Mouse (Mus musculus) limb, embryonic 11.5 days (tissue): ENCODE measurements around the gene Duox1. TPM values are rescaled to one million over a fixed set of nuclear protein-coding genes. Genes with fewer than 3 reads are reported as not detected.

Experiments used
- ATAC-seq: fragments of 200-750 bp; cut with Nextera tagmentation; 2 replicates; pipeline ENCODE4 v1.8.0; 2017; ENCODE audit warnings: low read depth; ENCODE audit not compliant: insufficient number of reproducible peaks, low FRiP score, low TSS enrichment
- DNase-seq: peaks from one replicate; pipeline ENCODE4 v3.0.0-alpha.2; 2015; ENCODE audit warnings: low spot score
- H3K27ac ChIP-seq: fragments of 300-500 bp; sonication (generic); replicated peaks from 2 replicates; pipeline ENCODE4 v1.5.1; 2014; ENCODE audit warnings: low read depth, mild to moderate bottlenecking, low read length
- H3K27me3 ChIP-seq: fragments of 300-500 bp; sonication (generic); 2 replicates; pipeline ENCODE4 v1.6.1; 2014; ENCODE audit warnings: mild to moderate bottlenecking, low read length, mixed read lengths; ENCODE audit not compliant: control insufficient read depth, insufficient read depth
- H3K36me3 ChIP-seq: fragments of 300-500 bp; sonication (generic); 2 replicates; pipeline ENCODE4 v1.6.1; 2014; ENCODE audit warnings: mild to moderate bottlenecking, low read length, moderate library complexity, mixed read lengths; ENCODE audit not compliant: control insufficient read depth, insufficient read depth
- H3K4me1 ChIP-seq: fragments of 300-500 bp; sonication (generic); 2 replicates; pipeline ENCODE4 v1.6.1; 2014; ENCODE audit warnings: low read length, mixed read lengths; ENCODE audit not compliant: control insufficient read depth, insufficient read depth
- H3K4me2 ChIP-seq: fragments of 300-500 bp; sonication (generic); 2 replicates; pipeline ENCODE4 v1.6.1; 2014; ENCODE audit warnings: low read depth, mild to moderate bottlenecking, moderate library complexity; ENCODE audit not compliant: severe bottlenecking
- H3K4me3 ChIP-seq: fragments of 300-500 bp; sonication (generic); 2 replicates; pipeline ENCODE4 v1.5.1; 2014; ENCODE audit warnings: low read depth, low read length
- H3K9ac ChIP-seq: fragments of 300-500 bp; sonication (generic); 2 replicates; pipeline ENCODE4 v1.6.1; 2014; ENCODE audit warnings: mild to moderate bottlenecking, low read length
- H3K9me3 ChIP-seq: fragments of 300-500 bp; sonication (generic); 2 replicates; pipeline ENCODE4 v1.6.1; 2016; ENCODE audit warnings: low read length; ENCODE audit not compliant: control insufficient read depth
- WGBS: fragments of 180-500 bp; shearing (Covaris S2); extraction: QIAGEN DNeasy Blood & Tissue Kit; methylation state at CpG from one replicate; pipeline ENCODE4 v1.1.7; 2014; 5-methylcytosine and 5-hydroxymethylcytosine counted together
- polyA plus RNA-seq: library from polyadenylated mRNA; unstranded; fragments of >200 nt; fragmentation: Nextera tagmentation; extraction: Ambion mirVana; gene quantifications from 2 replicates; pipeline ENCODE4 v1.2.1, GENCODE M21; 2014

Duox1 gene
- polyA plus RNA-seq, 1 experiment from 2014 or later = 0.04 TPM

DNA sequence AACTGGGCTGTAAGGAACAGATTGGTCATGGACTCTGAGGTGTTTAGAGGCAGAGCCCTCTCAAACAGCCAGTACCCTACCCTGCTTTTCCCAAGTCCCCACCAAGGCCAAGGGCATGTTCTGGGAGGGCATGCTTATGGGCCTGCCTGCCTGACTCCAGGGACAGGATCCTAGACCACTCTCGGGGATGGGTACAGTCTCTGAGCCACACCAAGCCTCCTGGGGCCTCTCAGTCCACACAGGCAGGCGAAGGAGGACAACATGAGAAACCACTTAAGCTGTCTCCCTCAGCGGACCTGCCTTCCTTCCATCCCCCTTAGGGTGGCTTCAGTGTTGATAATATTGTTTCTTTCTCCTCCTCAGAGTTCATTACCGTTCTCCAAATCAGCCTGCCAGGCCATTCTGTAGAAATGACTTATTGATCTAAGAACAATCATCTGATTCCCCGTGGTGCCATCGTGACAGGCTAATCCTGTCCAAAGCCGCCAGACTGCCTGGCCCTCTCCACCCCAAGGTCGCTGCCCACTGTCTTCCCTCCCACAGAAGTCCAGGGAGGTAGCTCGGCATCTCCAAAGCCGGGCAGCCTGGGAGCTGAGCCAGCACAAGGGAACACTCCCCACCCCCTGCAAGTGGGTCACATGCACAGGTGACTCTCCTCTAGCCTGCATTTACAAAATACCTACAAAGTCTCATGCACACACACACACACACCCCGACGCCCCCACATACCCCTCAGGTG, 38.9 kb downstream of the Duox1 start:
- Histone ChIP-seq H3K4me2 (no peak overlapping the region), H3K9me3 (no peaks in the 10 kb centered on the region), H3K9ac (no peak overlapping the region), H3K4me3 (no peak overlapping the region), H3K4me1 (no peaks in the 10 kb centered on the region; the same call in 1 of the 2 replicates), H3K36me3 (peaks cover 7% of the 10 kb centered on the region), H3K27ac (no peak overlapping the region), H3K27me3 (no peaks in the 10 kb centered on the region)
- ATAC-seq (no peak), DNase-seq (no peak)
- WGBS = 82% methylated on average over 12 of the region's 12 CpGs

DNA sequence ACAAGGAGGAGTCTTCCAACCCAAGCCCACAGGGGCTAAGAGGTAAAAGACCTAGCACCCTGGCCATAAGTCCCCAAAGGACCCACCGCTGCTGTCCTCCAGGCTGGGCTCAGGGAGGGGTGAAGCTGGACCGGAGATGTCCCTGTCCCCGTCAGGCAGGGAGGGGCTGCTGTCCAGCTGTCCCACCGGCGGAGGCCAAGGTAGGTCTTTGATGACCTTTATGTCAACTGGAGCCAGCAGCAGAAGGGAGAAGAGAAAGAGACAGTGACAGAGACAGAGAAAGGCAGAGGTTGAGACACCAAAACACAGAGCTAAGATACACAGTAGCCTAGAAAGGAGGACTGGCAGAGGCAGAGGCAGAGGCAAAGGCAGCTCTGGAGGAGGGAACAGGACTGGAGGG, 39.9 kb downstream of the Duox1 start:
- Histone ChIP-seq H3K27ac (no peak overlapping the region), H3K27me3 (no peaks in the 10 kb centered on the region), H3K4me3 (no peak overlapping the region), H3K4me2 (no peak overlapping the region), H3K9ac (no peak overlapping the region), H3K9me3 (no peaks in the 10 kb centered on the region), H3K4me1 (no peaks in the 10 kb centered on the region), H3K36me3 (peaks cover 7% of the 10 kb centered on the region)
- ATAC-seq (no peak), DNase-seq (no peak)
- WGBS = 85% methylated on average over 5 of the region's 5 CpGs

DNA sequence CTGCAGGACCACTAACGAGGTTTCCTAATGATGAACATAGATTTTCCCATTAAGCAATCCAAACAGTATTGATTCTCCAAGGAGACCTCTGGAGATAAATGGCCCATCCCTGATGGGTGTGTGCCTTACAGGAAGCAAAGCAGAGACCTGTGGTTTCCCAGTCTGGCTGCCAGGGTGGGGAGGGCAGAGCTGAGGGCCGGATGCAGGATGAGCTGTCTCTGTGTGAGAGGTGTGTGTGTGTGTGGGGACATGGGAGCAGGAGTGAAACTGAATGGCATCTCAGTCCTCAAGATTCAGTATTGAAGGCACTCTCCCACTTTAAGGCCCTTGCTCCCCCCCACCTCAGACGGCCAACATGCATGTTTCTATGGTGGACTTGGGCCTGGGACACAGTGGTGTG, 40.7 kb downstream of the Duox1 start:
- H3K27me3 ChIP-seq = no peaks in the 10 kb centered on the region

DNA sequence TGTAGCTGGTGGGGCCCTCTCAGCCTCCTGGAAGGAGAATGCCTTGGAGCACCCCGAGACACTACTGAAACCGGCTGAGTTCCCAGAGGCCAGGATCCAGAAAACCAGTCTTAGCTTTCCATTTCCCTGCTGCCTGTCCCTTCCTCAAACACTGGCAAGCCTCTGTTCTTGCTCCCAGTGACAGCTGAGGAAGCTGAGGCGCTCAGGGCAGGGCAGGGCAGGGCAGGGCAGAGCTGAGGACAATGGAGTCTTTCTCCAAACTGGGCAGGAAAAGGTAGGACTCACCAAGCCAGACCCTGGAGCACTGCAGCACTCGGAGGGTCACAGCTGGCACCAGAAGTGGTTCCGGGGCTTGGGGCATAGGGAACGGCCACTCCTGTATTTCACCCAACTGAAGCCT, 44.8 kb downstream of the Duox1 start:
- peaks cover 9% of the 10 kb centered on the region; the same call in 1 of the 2 replicates for H3K36me3 ChIP-seq

More for the DNA sequence above, 40.7 kb downstream of the Duox1 start:
- ATAC-seq (no peak), DNase-seq (no peak)
- Histone ChIP-seq H3K36me3 (peaks cover 7% of the 10 kb centered on the region), H3K27ac (no peak overlapping the region), H3K9me3 (no peaks in the 10 kb centered on the region), H3K4me2 (no peak overlapping the region), H3K4me3 (no peak overlapping the region), H3K9ac (no peak overlapping the region), H3K4me1 (no peaks in the 10 kb centered on the region)
- 73% methylated on average over 3 of the region's 3 CpGs for WGBS

DNA sequence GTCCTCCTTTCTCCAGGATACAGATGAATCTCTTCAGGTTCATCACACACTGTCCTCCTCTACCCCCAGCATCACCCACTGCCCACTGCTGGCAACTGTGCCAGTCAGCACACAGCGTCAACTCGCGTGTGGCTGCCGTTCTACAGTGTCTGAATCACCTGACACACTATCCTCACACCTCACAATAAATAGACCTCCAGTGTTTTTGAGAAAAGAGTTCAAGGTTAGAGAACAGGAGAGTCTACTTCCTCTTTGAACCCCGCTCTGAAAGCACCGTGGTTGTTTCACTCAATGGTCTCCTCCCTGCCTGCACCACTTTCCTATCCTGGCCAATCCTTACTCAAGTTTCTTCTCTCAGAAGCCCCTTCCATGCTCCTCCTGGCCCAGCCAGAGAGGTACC, 45.7 kb downstream of the Duox1 start:
- 93% methylated on average over 6 of the region's 6 CpGs for WGBS
- peaks cover 4% of the 10 kb centered on the region; the same call in 1 of the 2 replicates for H3K4me1 ChIP-seq
- H3K27ac ChIP-seq = no peak overlapping the region
- no peak overlapping the region for H3K9ac ChIP-seq
- H3K9me3 ChIP-seq = no peaks in the 10 kb centered on the region
- no peaks in the 10 kb centered on the region for H3K27me3 ChIP-seq
- ATAC-seq (no peak), DNase-seq (no peak)
- no peak overlapping the region for H3K4me3 ChIP-seq
- H3K36me3 ChIP-seq = peaks cover 9% of the 10 kb centered on the region; the same call in 1 of the 2 replicates
- H3K4me2 ChIP-seq = no peak overlapping the region

More for the DNA sequence above, 44.8 kb downstream of the Duox1 start:
- Histone ChIP-seq H3K4me3 (no peak overlapping the region), H3K9me3 (no peaks in the 10 kb centered on the region), H3K27ac (no peak overlapping the region), H3K27me3 (no peaks in the 10 kb centered on the region), H3K4me2 (no peak overlapping the region), H3K4me1 (no peaks in the 10 kb centered on the region), H3K9ac (no peak overlapping the region)
- WGBS = 88% methylated on average over 6 of the region's 6 CpGs
- no peak for DNase-seq
- no peak for ATAC-seq

DNA sequence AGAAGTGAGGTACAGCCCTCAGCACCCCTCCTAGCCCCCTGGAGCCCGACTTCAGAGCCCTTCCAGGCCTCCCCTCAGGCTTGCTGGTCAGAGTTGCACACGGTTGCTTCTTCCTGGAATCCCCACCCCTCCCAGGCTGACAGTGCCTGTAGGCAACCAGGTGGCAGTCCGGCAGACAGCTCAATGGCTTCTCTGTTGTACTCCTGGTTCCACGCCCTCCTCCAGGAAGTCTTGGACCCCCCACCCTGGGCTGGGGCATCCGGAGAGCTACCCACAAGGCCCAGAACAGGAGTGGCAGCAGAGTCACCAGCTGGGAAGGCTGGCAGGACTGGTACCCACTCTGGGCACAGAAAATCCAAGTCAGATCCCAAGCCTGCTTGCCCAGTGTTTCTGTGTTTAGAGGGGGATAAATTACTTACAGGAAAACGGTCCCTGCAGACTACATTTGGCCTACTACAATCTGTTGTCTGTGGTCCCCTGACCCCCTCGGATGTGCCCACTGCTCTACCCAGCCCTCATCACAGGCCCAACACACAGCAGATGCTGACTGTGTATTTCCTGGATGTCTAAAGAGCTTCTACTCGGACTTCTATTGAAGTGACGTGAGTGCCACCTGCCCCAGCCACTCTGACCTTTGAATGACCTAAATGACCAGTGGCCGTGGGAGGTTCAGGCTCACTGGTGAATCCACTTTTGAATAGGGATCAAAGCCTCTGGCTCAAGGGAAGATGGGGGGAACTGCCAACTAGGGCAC, 46.6 kb downstream of the Duox1 start:
- Histone ChIP-seq H3K9ac (no peak overlapping the region), H3K27me3 (no peaks in the 10 kb centered on the region), H3K9me3 (no peaks in the 10 kb centered on the region), H3K4me3 (no peak overlapping the region), H3K27ac (no peak overlapping the region), H3K4me2 (no peak overlapping the region), H3K4me1 (peaks cover 13% of the 10 kb centered on the region), H3K36me3 (peaks cover 7% of the 10 kb centered on the region; the same call in 1 of the 2 replicates)
- DNase-seq (no peak), ATAC-seq (no peak)
- WGBS = 67% methylated on average over 10 of the region's 10 CpGs

DNA sequence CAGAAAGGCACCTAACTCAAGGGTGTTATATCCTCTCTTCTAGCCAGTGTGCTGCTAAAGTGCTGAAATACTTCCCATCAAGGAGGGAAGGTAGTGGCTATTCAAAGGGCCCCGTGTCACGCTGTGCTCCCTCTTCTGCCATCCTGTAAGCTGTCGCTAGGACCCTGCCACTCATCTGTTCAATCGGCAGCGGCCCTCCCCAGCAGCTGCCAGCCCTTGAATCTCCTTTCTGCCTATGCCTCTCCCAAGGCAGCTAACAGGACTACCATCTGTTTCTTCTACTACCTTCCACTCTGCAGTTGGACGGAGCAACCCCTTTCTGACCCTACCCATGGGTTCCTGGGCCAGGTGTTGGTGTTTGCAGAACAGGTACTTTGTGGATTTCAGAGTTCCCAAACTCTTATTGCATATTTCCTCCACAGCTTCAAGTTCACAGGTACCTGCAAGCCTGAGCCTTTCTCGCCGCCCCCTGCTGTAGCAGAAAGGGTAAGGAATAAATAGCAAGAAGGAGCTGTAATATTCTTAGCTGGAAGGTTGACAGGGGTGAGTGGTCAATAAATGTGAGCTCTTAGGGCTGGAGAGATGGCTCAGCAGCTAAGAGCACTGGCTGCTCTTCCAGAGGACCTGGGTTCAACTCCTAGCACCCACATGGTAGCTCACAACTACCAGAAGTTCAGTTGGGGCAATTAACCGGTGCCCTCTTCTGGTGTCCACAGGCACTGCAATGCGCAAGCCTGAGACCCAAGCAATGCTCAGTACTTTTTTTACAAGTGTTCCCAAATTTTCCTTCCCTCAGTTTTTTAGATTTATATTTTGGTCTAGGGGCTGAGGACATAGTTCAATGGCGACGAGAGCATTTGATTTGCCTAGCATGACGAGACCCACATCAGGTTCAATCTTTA, 47.4 kb downstream of the Duox1 start:
- H3K4me1 ChIP-seq = peaks cover 20% of the 10 kb centered on the region
- H3K36me3 ChIP-seq = peaks cover 6% of the 10 kb centered on the region; the same call in 1 of the 2 replicates
- no peaks in the 10 kb centered on the region for H3K9me3 ChIP-seq
- 86% methylated on average over 13 of the region's 13 CpGs for WGBS
- ATAC-seq (no peak), DNase-seq (no peak)
- no peak overlapping the region for H3K4me3 ChIP-seq
- no peak overlapping the region for H3K4me2 ChIP-seq
- no peak overlapping the region for H3K27ac ChIP-seq
- no peak overlapping the region for H3K9ac ChIP-seq
- no peaks in the 10 kb centered on the region for H3K27me3 ChIP-seq

DNA sequence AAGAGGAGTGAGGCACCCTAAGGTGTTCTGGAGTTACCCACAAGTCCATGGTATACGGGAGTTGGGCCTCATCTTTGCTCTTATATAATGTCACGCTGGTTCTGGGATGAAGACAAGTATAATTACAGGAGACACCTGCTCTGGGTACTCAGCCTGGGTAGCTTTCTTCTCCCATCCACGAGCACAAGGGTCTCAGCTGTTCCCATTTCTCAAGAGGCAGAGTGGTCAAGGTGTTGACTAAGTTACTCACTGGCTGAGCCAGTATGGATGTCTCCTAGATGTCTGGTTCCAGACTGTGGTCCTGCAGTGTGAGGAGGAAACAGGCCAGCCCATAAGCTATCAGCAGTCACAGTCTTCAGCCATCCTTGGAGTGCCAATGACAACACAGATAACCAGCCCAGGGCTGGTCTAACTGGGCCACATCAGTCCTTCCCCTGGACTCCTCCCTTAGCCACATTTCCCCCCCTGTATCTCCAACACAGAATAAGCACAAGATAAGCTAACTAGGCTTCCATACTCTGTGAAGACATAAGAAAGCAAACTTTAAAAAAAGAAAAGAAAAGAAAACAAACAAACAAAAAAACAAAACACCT, 49.0 kb downstream of the Duox1 start:
- DNase-seq (no peak), ATAC-seq (no peak)
- Histone ChIP-seq H3K36me3 (peaks cover 6% of the 10 kb centered on the region; the same call in 1 of the 2 replicates), H3K4me1 (peaks cover 21% of the 10 kb centered on the region), H3K27ac (no peak overlapping the region), H3K27me3 (no peaks in the 10 kb centered on the region), H3K4me3 (no peak overlapping the region), H3K9me3 (no peaks in the 10 kb centered on the region), H3K9ac (no peak overlapping the region), H3K4me2 (no peak overlapping the region)
- WGBS = 89% methylated on average over 3 of the region's 3 CpGs
